Mouse (Mus musculus) thymus, adult 18-20 months (tissue): ENCODE measurements around the gene B230217C12Rik.

ENCODE experiments used
- DNase-seq, 2 experiments: peaks; one replicate each; pipeline ENCODE4 v3.0.0; 2022; ENCODE audit warnings: mixed read lengths in 2 of 2

Gene B230217C12Rik

GRCm38 (mm10) chr11:97874396-97874795, 33.8 kb downstream of the B230217C12Rik start:
- DNase-seq: no peak

GRCm38 (mm10) chr11:97877341-97877740, 36.8 kb downstream of the B230217C12Rik start:
- no peak for DNase-seq

GRCm38 (mm10) chr11:97880362-97880761, 39.8 kb downstream of the B230217C12Rik start:
- no peak for DNase-seq

GRCm38 (mm10) chr11:97883542-97883917, 43.0 kb downstream of the B230217C12Rik start:
- peak; percentile 78 to 83 for DNase-seq

- DNase-seq: peak; percentile 90 to 94
Measured at GRCm38 (mm10) chr11:97883918-97884600, 43.5 kb downstream of the B230217C12Rik start, which contains the start of gene Fbxo47. Gene Fbxo47 (minus strand): TSS chr11:97884154.

- peak in 1 of 2 experiments; percentile 15 for DNase-seq
Measured at GRCm38 (mm10) chr11:97884601-97885185, 44.1 kb downstream of the B230217C12Rik start.

- DNase-seq: no peak
Measured at GRCm38 (mm10) chr11:97885296-97885915, 44.8 kb downstream of the B230217C12Rik start.

GRCm38 (mm10) chr11:97891821-97892220, 51.2 kb downstream of the B230217C12Rik start:
- DNase-seq: no peak
